Mouse (Mus musculus): Measurements from ENCODE around the gene Zfp871. TPM values are rescaled to one million over a fixed set of nuclear protein-coding genes. Genes with fewer than 3 reads are reported as not detected.

Zfp871 gene
- total RNA-seq (2015): 34.8 and 39.1 TPM in 2 replicates
- 22.2 and 24.4 TPM in 2 replicates for total RNA-seq (2017)

DNA sequence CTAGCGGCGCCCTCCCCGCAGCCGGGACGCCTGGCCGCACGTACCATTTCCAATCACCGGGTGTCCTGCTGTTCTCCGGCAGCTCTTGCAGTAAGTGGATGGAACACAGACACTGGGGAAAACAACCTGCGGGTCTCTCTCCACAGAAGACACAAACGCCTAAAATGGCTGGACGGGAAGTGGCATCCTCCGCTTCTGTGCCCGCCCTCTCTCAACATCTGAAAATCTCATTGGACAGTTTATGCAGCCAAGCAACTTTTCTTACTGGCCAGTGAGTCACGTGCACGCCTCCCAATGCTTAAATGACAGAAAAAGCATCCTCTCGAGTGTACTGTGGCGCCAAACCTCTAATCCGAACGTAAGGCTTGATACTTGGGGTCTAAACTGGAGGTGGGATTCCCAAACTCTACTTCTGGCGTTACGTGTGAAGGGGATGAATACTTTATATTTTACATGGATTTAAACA lies at the start of gene Zfp871:
Zfp871 (minus strand) TSS at position 194 of the 466 bp plus-strand sequence.
- peak; percentile 98 for ATAC-seq (replicated peaks; ENCODE audit: poor library complexity)

- no peak for ATAC-seq (replicated peaks; ENCODE audit: poor library complexity)
Measured at GRCm38 (mm10) chr17:32830418-32830782, 42.3 kb upstream of the Zfp871 start.

DNA sequence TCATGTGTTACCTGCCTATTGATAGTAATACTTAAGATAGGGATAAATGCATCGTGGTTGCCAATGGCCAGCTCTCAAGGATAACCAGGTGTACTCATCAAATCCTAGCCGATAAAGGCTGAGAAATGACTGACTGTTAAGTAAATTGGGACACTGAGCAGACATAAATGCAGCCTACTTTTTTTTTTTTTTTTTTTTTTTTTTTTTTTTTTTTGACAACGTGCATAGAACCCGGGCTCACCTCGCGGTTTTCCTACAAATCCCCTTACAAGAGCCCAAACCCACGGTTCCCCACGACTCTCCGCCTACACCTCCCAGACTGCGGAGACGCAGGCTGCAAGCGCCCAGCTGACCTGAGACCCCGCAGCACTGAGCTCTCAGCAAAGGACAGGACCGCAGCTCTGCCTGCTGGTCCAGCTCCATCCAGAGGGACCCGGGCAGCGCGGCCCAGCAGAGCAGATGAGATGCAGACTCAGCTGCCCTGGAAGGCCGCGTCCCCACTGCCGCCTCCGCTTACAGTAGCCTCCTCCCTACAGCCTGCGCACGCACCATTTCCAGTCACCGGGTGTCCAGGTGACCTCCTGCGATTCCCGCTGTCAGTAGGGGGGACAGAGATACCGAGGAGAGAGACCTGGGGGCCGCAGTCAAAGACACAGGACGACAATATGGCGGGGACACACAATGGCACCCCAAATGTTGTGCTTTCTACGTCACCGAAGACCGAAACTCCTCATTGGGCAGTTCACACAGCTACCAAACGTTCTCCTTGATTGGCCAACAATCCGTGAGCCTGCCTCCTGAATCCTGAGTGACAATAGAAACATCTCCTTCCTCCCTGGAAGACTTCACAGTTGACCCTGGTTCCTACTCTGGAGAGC lies 41.7 kb upstream of the Zfp871 start, which contains the start of gene Zfp799:
Zfp799 (minus strand) TSS at position 722 of the 878 bp plus-strand sequence.
- ATAC-seq (replicated peaks; ENCODE audit: poor library complexity): peak; percentile 100

DNA sequence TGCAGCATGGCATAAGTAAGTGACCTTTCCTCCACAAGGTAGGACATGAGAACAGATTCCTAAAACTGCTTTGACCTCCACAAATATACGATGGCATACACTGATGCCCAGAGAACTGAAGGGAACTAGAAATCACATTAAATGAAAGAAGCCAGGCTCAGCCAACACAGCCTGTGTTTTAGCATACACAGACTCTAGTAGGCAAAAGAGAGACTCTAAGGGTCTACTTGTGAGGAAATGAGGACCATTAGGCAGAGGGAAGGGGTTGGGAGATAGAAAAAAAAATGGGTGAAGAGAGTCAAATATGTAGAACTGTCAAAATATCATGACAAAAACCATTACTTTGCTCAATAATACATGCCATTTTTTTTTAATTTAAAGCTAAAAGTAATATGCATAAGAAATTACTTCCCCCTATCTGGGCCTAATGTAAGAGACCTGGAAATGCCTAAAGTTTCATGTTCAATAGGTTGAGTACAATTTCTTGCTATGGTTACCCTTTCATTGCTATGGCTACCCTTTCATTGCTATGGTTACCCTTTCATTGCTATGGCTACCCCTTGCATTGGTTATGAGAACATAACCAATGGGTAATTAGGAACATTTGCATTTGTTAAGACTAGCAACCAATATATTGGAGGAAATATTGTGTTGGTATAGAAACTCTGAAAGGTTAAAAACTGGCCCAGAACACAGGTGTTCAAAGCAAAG lies 28.1 kb upstream of the Zfp871 start:
- ATAC-seq (replicated peaks; ENCODE audit: poor library complexity): no peak

DNA sequence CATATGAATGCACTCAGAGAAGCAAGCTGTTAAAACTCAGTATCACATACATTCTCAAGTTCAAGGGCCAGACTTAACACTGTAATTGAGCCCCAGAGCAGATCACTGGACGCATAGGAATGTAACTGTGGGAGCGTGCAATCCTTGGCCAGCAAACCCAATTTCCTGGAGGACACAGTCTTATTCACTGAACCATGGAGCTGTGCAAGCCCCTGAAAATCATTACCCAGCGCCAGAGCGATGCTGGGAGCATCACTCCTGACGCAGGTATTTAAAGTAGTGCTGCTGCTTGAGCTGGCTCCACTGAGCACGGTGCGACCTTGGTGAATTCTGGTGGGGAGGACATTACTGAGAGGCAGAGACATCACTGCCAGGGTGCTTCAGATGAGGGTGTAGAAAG lies 26.0 kb upstream of the Zfp871 start:
- no peak for ATAC-seq (replicated peaks; ENCODE audit: poor library complexity)

GRCm38 (mm10) chr17:32810648-32811047 lies 22.6 kb upstream of the Zfp871 start:
- ATAC-seq (replicated peaks; ENCODE audit: poor library complexity): no peak

DNA sequence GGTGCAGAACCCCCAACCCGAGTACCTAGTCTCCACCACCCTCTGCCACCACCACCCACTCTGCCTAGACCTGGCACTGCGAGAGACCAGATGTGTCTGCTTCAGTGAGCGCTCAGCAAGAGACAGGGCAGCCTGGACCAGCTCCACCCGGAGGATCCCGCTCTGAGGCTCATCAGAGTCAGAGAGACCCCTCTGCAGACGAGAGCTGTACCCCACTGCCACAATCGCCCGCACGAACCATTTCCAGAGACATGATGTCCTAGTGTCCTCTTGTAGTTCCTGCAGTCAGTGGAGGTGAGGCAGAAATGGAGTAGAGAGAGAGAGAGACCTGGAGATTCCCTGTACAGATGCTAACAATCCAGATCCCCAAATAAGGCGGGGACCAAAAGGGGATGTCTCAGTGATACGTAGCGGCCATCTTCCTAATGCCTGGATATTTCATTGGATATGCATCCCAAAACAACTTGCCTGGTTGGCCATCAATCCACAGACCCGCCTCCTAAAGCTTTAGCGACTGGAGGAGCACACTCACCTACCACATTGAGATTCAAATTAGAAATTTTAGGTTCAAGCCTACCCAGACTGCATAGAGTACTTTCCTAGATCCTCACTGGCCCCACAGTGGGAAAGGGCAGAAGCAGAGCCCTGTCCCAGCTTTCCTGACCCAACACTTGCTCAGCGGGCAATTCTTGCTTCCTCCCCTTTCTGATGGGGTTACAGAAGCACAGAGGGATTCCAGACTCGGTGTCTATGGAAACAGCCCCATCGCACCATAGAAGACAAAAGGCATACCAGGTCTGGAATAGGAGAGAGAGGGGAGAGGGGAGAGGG lies 21.7 kb upstream of the Zfp871 start, which contains the start of gene Zfp811:
Zfp811 (minus strand) TSS at position 388 of the 831 bp plus-strand sequence.
- ATAC-seq (replicated peaks; ENCODE audit: poor library complexity): no peak

GRCm38 (mm10) chr17:32808921-32809320 lies 20.8 kb upstream of the Zfp871 start:
- no peak for ATAC-seq (replicated peaks; ENCODE audit: poor library complexity)

DNA sequence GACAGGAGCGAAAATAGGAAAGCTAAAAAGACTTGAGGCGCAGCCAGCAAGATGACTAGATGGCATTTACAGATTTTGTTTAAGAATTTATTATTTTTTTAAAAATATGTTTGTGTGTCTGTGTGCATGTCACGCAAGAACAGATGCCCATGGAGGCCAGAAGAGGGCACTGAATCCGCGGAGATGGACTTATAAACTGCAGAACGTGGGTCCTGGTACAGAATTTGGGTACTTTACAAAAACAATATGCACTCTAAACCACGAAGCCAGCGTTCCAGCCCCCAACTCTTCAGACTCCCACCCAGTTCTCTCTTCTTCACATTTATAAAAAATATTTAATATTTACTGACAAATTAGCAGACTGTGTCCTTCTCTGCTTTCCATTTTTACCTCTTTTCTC lies 1.2 kb upstream of the Zfp871 start:
- no peak for ATAC-seq (replicated peaks; ENCODE audit: poor library complexity)

DNA sequence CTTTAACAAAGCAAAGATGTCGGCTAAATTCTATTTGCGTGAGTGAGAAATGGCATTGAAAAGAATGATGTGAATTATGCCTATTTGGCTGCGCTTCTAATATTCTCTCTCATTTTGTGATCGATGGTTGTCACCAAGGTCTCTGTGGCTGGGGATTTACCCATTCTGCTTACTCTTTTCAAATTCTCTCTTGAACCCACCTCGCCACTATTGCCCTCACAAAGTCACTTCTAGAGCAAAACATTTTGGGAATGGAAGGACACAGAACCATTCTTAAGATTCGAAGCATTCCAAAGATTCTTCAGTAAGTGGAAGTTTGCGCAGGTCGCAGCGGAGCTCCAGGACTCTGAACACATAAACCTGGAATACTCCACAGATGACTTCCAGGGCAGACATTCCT lies 489 bp upstream of the Zfp871 start:
- no peak for ATAC-seq (replicated peaks; ENCODE audit: poor library complexity)

- ATAC-seq (replicated peaks; ENCODE audit: poor library complexity): peak; percentile 61
Measured at GRCm38 (mm10) chr17:32787436-32788093, 522 bp downstream of the Zfp871 start.

DNA sequence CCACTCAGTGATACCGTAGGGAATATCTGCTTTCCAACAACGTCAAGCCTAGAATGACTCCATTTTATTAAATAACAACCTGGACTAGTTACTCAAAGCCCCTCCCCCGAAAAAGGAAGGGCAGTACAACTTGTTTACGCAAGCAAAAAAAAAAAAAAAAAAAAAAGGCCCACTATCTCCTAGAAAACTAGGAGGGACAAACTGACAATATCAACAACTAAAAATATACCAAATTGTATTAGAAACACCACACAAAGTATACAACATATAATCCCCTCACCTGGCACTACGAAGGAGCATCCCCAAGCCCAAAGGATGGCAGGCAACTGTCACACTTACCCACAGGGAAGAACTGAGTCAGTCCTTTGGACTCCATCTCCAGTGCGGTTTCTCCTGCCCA lies 1.1 kb downstream of the Zfp871 start:
- ATAC-seq (replicated peaks; ENCODE audit: poor library complexity): no peak

DNA sequence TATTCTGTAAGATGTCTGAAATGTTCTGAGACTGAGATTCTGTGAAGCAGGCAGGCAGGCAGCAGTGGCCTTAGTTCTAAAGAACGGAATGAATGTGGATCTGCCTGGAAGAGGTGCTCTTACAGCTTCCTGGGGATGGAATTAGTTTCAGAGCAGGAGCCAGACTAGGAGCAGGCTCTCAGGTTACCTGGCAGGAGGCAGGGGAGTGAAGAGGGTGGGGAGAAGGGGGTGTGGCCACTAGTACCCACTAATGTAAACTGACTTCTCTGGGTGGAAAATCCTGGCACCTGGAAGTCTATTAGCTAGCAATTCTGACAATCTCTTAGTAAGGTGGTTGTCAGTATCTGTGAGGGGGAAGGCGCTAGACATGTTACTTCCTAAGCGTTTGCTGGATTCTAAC lies 2.4 kb downstream of the Zfp871 start:
- ATAC-seq (replicated peaks; ENCODE audit: poor library complexity): no peak

- no peak for ATAC-seq (replicated peaks; ENCODE audit: poor library complexity)
Measured at GRCm38 (mm10) chr17:32777564-32777963, 10.5 kb downstream of the Zfp871 start.

DNA sequence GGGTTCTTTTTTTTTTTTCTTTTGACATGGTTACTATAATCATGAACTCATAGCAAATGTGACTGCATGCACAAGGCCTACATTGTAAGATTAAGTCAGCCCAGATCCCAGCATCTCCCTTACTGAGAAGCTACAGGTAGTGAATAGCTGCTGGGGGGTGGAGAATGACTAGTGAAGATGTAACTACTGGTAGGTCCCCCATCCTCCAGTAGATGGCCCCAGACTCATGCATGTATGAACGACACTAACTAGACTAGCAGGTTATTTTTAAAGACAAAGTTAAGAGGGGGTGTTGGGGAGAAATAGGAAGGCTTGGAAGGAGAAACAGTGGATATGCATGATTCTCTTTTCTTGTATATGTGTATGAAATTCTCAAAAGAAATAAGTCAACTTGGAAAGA lies 16.9 kb downstream of the Zfp871 start:
- peak; percentile 61; the same call in 1 of the 2 replicates for ATAC-seq (replicated peaks; ENCODE audit: poor library complexity)

GRCm38 (mm10) chr17:32766422-32766821 lies 21.7 kb downstream of the Zfp871 start:
- no peak for ATAC-seq (replicated peaks; ENCODE audit: poor library complexity)

GRCm38 (mm10) chr17:32757331-32757730 lies 30.8 kb downstream of the Zfp871 start:
- ATAC-seq (replicated peaks; ENCODE audit: poor library complexity): no peak

DNA sequence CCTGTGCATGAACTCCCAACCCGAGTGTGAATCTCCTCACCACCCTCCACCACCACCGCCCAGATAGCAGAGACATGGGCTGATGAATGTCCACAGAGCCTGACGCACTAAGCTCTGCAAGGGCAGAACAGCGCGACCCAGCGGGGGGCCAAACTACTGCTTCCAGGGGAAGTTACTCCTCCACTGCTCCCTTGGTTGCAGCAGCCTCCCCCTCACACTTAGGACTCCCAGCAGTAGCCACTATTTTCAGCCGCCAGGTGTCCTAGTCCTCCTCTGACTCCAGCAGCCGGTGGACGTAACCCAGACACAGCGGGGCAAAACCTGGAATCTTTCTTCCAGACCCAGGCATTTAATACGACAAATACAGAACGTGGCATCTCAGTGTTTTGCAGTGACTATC lies 34.5 kb downstream of the Zfp871 start:
- peak; percentile 47 for ATAC-seq (replicated peaks; ENCODE audit: poor library complexity)

GRCm38 (mm10) chr17:32752813-32753360 lies 35.2 kb downstream of the Zfp871 start:
- peak; percentile 93 for ATAC-seq (replicated peaks; ENCODE audit: poor library complexity)

DNA sequence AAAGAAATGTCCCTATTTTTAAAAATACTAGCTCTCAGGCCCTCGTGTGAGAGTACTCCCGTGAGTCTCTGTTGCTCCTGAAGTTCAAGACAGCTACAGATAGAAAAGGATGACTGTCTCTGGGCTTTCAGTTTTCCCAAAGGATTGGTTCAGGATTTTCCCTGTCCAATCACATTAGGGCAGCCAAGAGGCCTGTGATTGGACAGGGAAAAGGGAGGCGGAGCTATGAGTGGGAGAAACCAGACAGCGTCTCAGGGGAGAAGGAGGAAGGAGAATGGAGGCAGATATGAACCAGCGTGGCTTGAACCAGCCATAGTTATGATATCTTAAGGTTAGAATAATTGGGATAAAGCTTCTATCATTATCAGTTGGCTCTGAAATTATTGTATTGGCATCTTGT lies 37.5 kb downstream of the Zfp871 start:
- ATAC-seq (replicated peaks; ENCODE audit: poor library complexity): no peak

All from megakaryocyte progenitor cell, adult 5-6 weeks (primary cell).